Mouse (Mus musculus) spleen, adult 2 months (tissue): ENCODE measurements at regions not wholly inside any gene's neighbourhood (a gene's known extent, or its start where the extent isn't known, plus 50 kb on each side); places are given as distances from the start of the nearest gene placed in this dataset.

Experiments used
- CTCF ChIP-seq: fragments of 200-500 bp; IDR thresholded peaks from 2 replicates; pipeline ENCODE4 v1.5.1; 2011; ENCODE audit warnings: mild to moderate bottlenecking, inconsistent platforms; ENCODE audit not compliant: insufficient read depth, insufficient read length, insufficient replicate concordance; ENCODE audit errors: extremely low read depth
- POLR2A ChIP-seq: fragments of 200-500 bp; IDR thresholded peaks from 2 replicates; pipeline ENCODE4 v1.6.1; 2011; ENCODE audit warnings: low read depth, low read length, inconsistent platforms

DNA sequence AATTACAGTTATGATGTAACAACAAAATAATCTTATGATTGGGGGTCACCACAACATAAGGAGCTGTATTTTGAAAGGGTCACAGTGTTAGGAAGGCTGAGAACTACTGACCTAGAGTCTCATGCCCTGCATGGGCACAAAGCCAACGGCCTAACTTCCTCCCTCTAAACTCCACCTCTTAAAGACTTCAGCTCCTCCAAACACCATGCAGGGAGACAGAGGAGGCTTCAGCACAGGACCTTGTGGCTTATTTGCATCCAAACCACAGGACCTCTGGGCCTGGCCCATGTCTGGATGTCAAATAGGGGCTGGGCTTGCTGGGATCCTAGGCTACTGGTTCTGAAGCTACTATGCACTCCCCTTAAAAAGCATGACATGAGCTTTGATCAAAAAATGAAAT is 294.7 kb upstream of the Kdm8 start:
- no peak for TF ChIP-seq POLR2A
- no peak for TF ChIP-seq CTCF
